Comparison of ENCODE assay signal across 8 mouse cellular contexts in genomic region chr17:84183291-84183781, GRCm38 (mm10). TPM values are rescaled to one million over a fixed set of nuclear protein-coding genes. Genes with fewer than 3 reads are reported as not detected.
DNase-seq lines count a peak whose midpoint lies in the region; ATAC-seq and TF ChIP-seq lines count a peak whose summit lies in the region.

No protein-coding gene starts in this region.

- peak overlapping the region; percentile 44 to 47 for H3K4me3 ChIP-seq in MEL (ENCODE audit: control insufficient read depth in 1 of 2, insufficient read depth in 1 of 2, low read depth in 2 of 2, low read length in 2 of 2)
- H3K4me3 ChIP-seq in hindbrain, embryonic 14.5 days (replicated peaks; ENCODE audit: low read length): peak overlapping the region; percentile 15

- H3K27me3 ChIP-seq in MEL (ENCODE audit: control insufficient read depth in 1 of 2, insufficient read depth in 2 of 2, low read length in 2 of 2): no peaks in the 10 kb centered on the region
- H3K27me3 ChIP-seq in hindbrain, embryonic 14.5 days (ENCODE audit: control insufficient read depth, insufficient read depth, low read length): peaks cover 20% of the 10 kb centered on the region

- TF ChIP-seq CTCF in MEL (IDR thresholded peaks at IDR 0.05 in 2 of 3, conservative IDR thresholded peaks at IDR 0.05 in 1 of 3; ENCODE audit: control insufficient read depth in 1 of 3, insufficient read depth in 1 of 3, low read depth in 2 of 3, low read length in 3 of 3, poor library complexity in 1 of 3, severe bottlenecking in 1 of 3): no peak

- TF ChIP-seq RAD21 in MEL (IDR thresholded peaks at IDR 0.05; ENCODE audit: low read depth, low read length): no peak

- no peak for ATAC-seq in hindbrain, embryonic 14.5 days (ENCODE audit: low FRiP score)

- peaks cover 3 to 18% of the 10 kb centered on the region in 2 experiments for H3K4me1 ChIP-seq in MEL (ENCODE audit: control insufficient read depth in 1 of 2, insufficient read depth in 2 of 2, low read length in 2 of 2)
- peaks cover 6% of the 10 kb centered on the region; the same call in 1 of the 2 replicates for H3K4me1 ChIP-seq in hindbrain, embryonic 14.5 days (replicated peaks; ENCODE audit: control insufficient read depth, insufficient read depth, low read length)

- H3K36me3 ChIP-seq in MEL (ENCODE audit: control insufficient read depth in 1 of 2, insufficient read depth in 2 of 2, low read length in 2 of 2): peaks cover 8 to 11% of the 10 kb centered on the region in 2 experiments
- 0 out of 2 replicates have a peak, but pooled peaks cover 5% of the 10 kb centered on the region for H3K36me3 ChIP-seq in hindbrain, embryonic 14.5 days (replicated peaks; ENCODE audit: control insufficient read depth, insufficient read depth)

- peak; percentile 94 for DNase-seq in MEL (ENCODE audit: low read depth, low spot score)
- peak; percentile 57 for DNase-seq in cerebellum, adult 9-11 months
- peak; percentile 56 to 73 for DNase-seq in frontal cortex, postnatal 14 days (ENCODE audit: low spot score in 2 of 2)
- DNase-seq in hindbrain, embryonic 14.5 days (ENCODE audit: low spot score): peak; percentile 37
- peak; percentile 41 to 51 for DNase-seq in left cerebral cortex, adult 18-20 months (ENCODE audit: low spot score in 2 of 2)
- peak; percentile 90 to 95 for DNase-seq in lung, postnatal 4 days
- DNase-seq in retina, postnatal 1 day: peak; percentile 85
- peak; percentile 55 for DNase-seq in urinary bladder, postnatal 10 days (ENCODE audit: low spot score)

- 7% methylated on average over 12 of the region's 12 CpGs for WGBS in hindbrain, embryonic 14.5 days

- peaks cover 51% of the 10 kb centered on the region for H3K79me2 ChIP-seq in MEL (ENCODE audit: control insufficient read depth, insufficient read depth, low read length, poor library complexity)

- TF ChIP-seq POLR2A in MEL (IDR thresholded peaks at IDR 0.05; ENCODE audit: control insufficient read depth in 1 of 2, insufficient read depth in 1 of 2, low read depth in 1 of 2, low read length in 2 of 2, poor library complexity in 1 of 2): peak; percentile 59 to 80

- no peak for TF ChIP-seq EP300 in MEL (IDR thresholded peaks at IDR 0.05; ENCODE audit: low read depth in 1 of 2, low read length in 2 of 2)

- peak overlapping the region; percentile 76 for H3K9ac ChIP-seq in MEL (ENCODE audit: control insufficient read depth, low read depth, low read length, poor library complexity, severe bottlenecking)
- no peak overlapping the region for H3K9ac ChIP-seq in hindbrain, embryonic 14.5 days

- H3K27ac ChIP-seq in MEL (ENCODE audit: control insufficient read depth, low read depth, low read length): peak overlapping the region; percentile 91
- peak overlapping the region; percentile 45 for H3K27ac ChIP-seq in hindbrain, embryonic 14.5 days

- H3K4me2 ChIP-seq in hindbrain, embryonic 14.5 days (replicated peaks): peak overlapping the region; percentile 34

- H3K9me3 ChIP-seq in MEL (replicated peaks; ENCODE audit: insufficient read depth, low read length): no peaks in the 10 kb centered on the region
- no peaks in the 10 kb centered on the region for H3K9me3 ChIP-seq in hindbrain, embryonic 14.5 days (ENCODE audit: control insufficient read depth, low read length)

TF ChIP-seq in MEL, 35 proteins besides CTCF, POLR2A, EP300 and RAD21:
- TF ChIP-seq POLR2AphosphoS5 (IDR thresholded peaks at IDR 0.05; ENCODE audit: borderline replicate concordance, low read depth, low read length) (peak; percentile 98), KAT2A (conservative IDR thresholded peaks at IDR 0.05; ENCODE audit: low read depth, low read length) (no peak), TBP (IDR thresholded peaks at IDR 0.05; ENCODE audit: low read depth, low read length) (peak; percentile 81), ZNF384 (IDR thresholded peaks at IDR 0.05; ENCODE audit: low read depth, low read length) (no peak), UBTF (IDR thresholded peaks at IDR 0.05; ENCODE audit: borderline replicate concordance, insufficient read depth, low read depth, low read length) (0 out of 2 replicates have a peak, but pooled peaks have one; percentile 43), USF2 (IDR thresholded peaks at IDR 0.05; ENCODE audit: borderline replicate concordance in 1 of 2, insufficient read depth in 1 of 2, low read depth in 1 of 2, low read length in 2 of 2) (no peak)

RNA-seq across cellular contexts. Expression of gene Zfp36l2, which starts 4.4 kb away (rescaled TPM):
- 93.6 and 98.4 TPM in 2 replicates for total RNA-seq in MEL (2012; rRNA removed)
- polyA plus RNA-seq in MEL (2012; ENCODE audit: insufficient read depth in 1 of 2, insufficient read length in 2 of 2, low read depth in 1 of 2, low replicate concordance in 2 of 2, missing spikeins in 1 of 2): 100 to 1,000 TPM in 1 of 2 experiments, 10 to 100 TPM in 1; 68.5 to 174 TPM
- polyA plus RNA-seq in hindbrain, embryonic 14.5 days (2014; fragmentation: Nextera tagmentation; extraction: Ambion mirVana): 6.8 and 7.9 TPM in 2 replicates
- total RNA-seq in left cerebral cortex, adult 18-20 months (2021): 10 to 100 TPM; 24.8 to 25.1 TPM

Comparison
In these comparisons a context has a peak if more than half of its experiments do, and no peak if none do; other contexts are left out.
1. DNase-seq: peak in every context shown above with its lines; median percentile 94 in MEL; 92 in lung, postnatal 4 days; 85 in retina, postnatal 1 day; 64 in frontal cortex, postnatal 14 days; 57 in cerebellum, adult 9-11 months; 55 in urinary bladder, postnatal 10 days; 46 in left cerebral cortex, adult 18-20 months; 37 in hindbrain, embryonic 14.5 days.